Mouse (Mus musculus): ENCODE data around the gene Gramd4. TPM values are rescaled to one million over a fixed set of nuclear protein-coding genes. Genes with fewer than 3 reads are reported as not detected.
A peak's percentile ranks its signal among the peaks of the same experiment; 100 is the strongest.

Gramd4 gene
- polyA plus RNA-seq, 1 experiment from 2014 or later = 52.9 TPM

DNA sequence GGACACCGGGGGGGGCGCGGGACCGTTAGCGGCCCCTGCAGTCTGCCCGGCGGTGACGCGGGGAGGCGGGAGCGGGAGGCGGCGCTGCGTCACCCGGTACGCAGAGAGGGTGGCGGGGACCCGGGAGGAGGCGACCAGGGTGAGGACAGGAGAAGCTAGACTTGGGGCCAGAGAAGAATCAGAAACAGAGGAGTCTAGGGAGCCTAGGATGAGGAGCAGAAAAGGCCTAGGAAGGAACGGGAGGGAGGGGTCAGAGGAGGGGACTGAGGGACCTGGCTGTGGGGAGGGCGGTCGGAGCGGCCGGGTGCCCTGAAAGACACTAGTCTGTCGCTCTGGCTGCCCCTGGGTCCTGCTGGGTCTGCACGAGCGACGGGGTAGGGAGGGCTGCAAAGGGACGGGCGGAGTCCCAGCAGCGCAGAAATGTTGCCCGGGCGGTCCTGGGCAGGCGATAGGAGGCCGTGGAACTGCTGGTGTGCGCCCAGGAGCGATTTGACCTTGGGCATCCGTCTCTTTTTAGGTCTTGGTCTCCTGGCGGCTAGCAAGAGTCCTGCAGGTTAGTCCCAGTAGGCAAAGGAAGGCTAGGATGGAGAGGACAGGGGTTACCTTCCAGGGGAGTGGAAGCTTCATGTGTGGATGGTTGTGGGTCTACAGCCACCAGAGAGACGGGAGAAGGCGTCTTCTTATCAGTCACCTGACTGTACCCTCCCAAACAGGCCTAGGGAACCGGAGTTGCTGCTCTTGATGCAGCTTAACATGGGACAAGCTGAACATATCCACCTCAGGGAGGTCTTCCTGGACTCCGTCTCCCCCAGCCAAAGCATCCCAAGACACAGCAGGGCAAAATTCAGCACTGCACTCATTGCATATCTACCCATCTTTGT is 128.4 kb downstream of the Gramd4 start, which contains the start of gene Cerk:
Cerk (minus strand) TSS at position 453 of the 881 bp plus-strand sequence.
- Histone ChIP-seq H3K4me1 (peaks cover 46% of the 10 kb centered on the region), H3K4me3 (peak within 1 kb of the TSS; percentile 90), H3K9me3 (no peaks in the 10 kb centered on the region), H3K9ac (replicated peaks) (peak within 1 kb of the TSS; percentile 81), H3K4me2 (replicated peaks) (peak within 1 kb of the TSS; percentile 92), H3K27me3 (no peaks in the 10 kb centered on the region), H3K36me3 (no peaks in the 10 kb centered on the region), H3K27ac (replicated peaks) (peak within 1 kb of the TSS; percentile 84)
- ATAC-seq (replicated peaks) = peak; percentile 74
- WGBS = 3% methylated on average over 43 of the region's 43 CpGs

DNA sequence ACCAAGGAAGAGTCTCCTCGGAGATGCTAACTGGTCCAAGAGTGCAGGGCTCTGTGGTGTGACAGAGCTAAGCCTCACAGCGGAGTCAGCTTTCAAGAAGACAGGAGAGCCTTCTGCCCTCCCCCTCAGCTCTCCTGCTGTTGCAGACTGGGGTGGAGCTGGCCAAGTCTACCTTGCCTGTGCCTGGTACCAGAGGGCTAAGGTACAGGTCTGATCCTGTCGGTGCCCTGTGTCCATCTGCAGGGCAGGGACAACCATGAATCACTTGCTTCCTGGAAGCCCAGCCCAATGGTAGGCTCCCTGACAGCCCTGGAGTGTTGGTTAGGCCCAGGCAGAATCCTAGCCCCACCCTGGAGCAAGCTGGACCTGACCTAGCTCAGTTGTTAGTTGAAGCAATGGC is 129.2 kb downstream of the Gramd4 start:
- Histone ChIP-seq H3K27ac (replicated peaks) (no peak overlapping the region), H3K4me3 (no peak overlapping the region), H3K36me3 (no peaks in the 10 kb centered on the region), H3K4me2 (replicated peaks) (0 out of 2 replicates have a peak overlapping the region, but pooled peaks have one; percentile 92), H3K9ac (replicated peaks) (no peak overlapping the region), H3K27me3 (no peaks in the 10 kb centered on the region), H3K9me3 (no peaks in the 10 kb centered on the region), H3K4me1 (peaks cover 46% of the 10 kb centered on the region)
- WGBS = 53% methylated on average over 3 of the region's 3 CpGs
- no peak for ATAC-seq (replicated peaks)

Other genes with a start within 250 kb of the Gramd4 start
- gene Cdpf1, start 246.0 kb upstream of the Gramd4 start, polyA plus RNA-seq (2015; fragmentation: Nextera tagmentation; extraction: Ambion mirVana) = 22.8 and 24.3 TPM in 2 replicates
- gene Pkdrej, start 236.0 kb upstream of the Gramd4 start, polyA plus RNA-seq (2015; fragmentation: Nextera tagmentation; extraction: Ambion mirVana) = 0.04 and 0.06 TPM in 2 replicates
- 2.9 and 3.6 TPM in 2 replicates for gene Ttc38, start 225.4 kb upstream of the Gramd4 start, polyA plus RNA-seq (2015; fragmentation: Nextera tagmentation; extraction: Ambion mirVana)
- gene Gtse1, start 197.9 kb upstream of the Gramd4 start, polyA plus RNA-seq (2015; fragmentation: Nextera tagmentation; extraction: Ambion mirVana) = 14.6 and 15.7 TPM in 2 replicates
- gene Trmu, start 178.4 kb upstream of the Gramd4 start, polyA plus RNA-seq (2015; fragmentation: Nextera tagmentation; extraction: Ambion mirVana) = 51.6 and 54.0 TPM in 2 replicates
- gene Celsr1, start 23.9 kb upstream of the Gramd4 start, polyA plus RNA-seq (2015; fragmentation: Nextera tagmentation; extraction: Ambion mirVana) = 5.8 and 7.2 TPM in 2 replicates
- gene Cerk, start 128.4 kb downstream of the Gramd4 start, polyA plus RNA-seq (2015; fragmentation: Nextera tagmentation; extraction: Ambion mirVana) = 21.7 and 23.5 TPM in 2 replicates
- gene Tbc1d22a, start 156.8 kb downstream of the Gramd4 start, polyA plus RNA-seq (2015; fragmentation: Nextera tagmentation; extraction: Ambion mirVana) = 12.9 and 13.1 TPM in 2 replicates